Mouse (Mus musculus): ENCODE data around the gene Ugt1a10. TPM values are rescaled to one million over a fixed set of nuclear protein-coding genes. Genes with fewer than 3 reads are reported as not detected.
A peak's percentile ranks its signal among the peaks of the same experiment; 100 is the strongest.
"Not testable (repeated sequence)": the region's sequence is repeated elsewhere in the genome, so short reads cannot be mapped to it uniquely, and the experiment has no call there.

Ugt1a10 gene
- polyA plus RNA-seq, 1 experiment = 0.16 TPM

GRCm38 (mm10) chr1:88133908-88134456 is 78.8 kb downstream of the Ugt1a10 start:
- H3K4me3 ChIP-seq (ENCODE audit: control insufficient read depth, insufficient read depth, low read length) = no peak overlapping the region
- DNase-seq = no peak
- no peaks in the 10 kb centered on the region for H3K36me3 ChIP-seq (ENCODE audit: control insufficient read depth, insufficient read depth, low read length)
- TF ChIP-seq POLR2A (IDR thresholded peaks at IDR 0.05; ENCODE audit: control insufficient read depth, extremely low read depth, insufficient read depth, low read length, poor library complexity) (no peak), CTCF (IDR thresholded peaks at IDR 0.05; ENCODE audit: borderline replicate concordance, control insufficient read depth, extremely low read depth, insufficient read depth, low read length, poor library complexity) (no peak)
- WGBS = 11% methylated on average over 3 of the region's 3 CpGs
- no peaks in the 10 kb centered on the region for H3K27me3 ChIP-seq (ENCODE audit: control insufficient read depth, insufficient read depth, low read length)
- H3K27ac ChIP-seq (ENCODE audit: control insufficient read depth, insufficient read depth, low read length) = no peak overlapping the region
- no peaks in the 10 kb centered on the region for H3K4me1 ChIP-seq (replicated peaks; ENCODE audit: control insufficient read depth, insufficient read depth, low read length)

DNA sequence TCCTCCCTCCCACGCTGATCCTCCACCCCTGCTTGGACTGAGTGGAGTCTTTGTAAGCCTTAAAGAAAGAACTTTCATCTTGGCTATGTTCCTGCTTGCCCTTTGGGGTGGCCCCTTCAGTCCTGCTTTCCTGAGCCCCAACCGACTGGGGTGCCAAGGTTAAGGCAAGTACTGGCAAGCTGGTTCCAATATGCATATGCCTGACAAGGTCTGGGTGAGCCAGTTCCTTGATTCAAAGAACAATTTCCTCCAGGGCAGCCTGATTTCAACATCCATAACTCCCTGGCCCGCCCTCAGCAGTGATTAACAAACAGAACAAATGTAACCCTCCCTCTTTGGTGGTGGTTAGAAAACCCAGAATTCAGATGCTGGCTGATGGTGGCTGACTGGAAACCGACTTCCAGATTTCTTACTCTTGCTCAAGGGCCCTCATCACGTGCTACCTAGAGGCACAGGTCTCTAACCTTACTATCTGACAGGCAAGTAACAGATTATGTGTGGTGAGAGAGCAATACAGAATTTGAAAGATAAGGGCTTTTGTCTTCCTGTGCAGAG is 79.3 kb downstream of the Ugt1a10 start, which contains the start of gene Ugt1a6a:
Gene Ugt1a6a (plus strand): TSS at position 353 of the 555 bp plus-strand sequence.
- not testable (repeated sequence) for H3K4me3 ChIP-seq (ENCODE audit: control insufficient read depth, insufficient read depth, low read length); DNase-seq; H3K27me3 ChIP-seq (ENCODE audit: control insufficient read depth, insufficient read depth, low read length); H3K36me3 ChIP-seq (ENCODE audit: control insufficient read depth, insufficient read depth, low read length); H3K27ac ChIP-seq (ENCODE audit: control insufficient read depth, insufficient read depth, low read length); H3K4me1 ChIP-seq (replicated peaks; ENCODE audit: control insufficient read depth, insufficient read depth, low read length)
- WGBS = 38% methylated on average over 5 of the region's 5 CpGs

GRCm38 (mm10) chr1:88135229-88135904 is 80.2 kb downstream of the Ugt1a10 start:
- not testable (repeated sequence) for DNase-seq; H3K27me3 ChIP-seq (ENCODE audit: control insufficient read depth, insufficient read depth, low read length); H3K4me3 ChIP-seq (ENCODE audit: control insufficient read depth, insufficient read depth, low read length); H3K36me3 ChIP-seq (ENCODE audit: control insufficient read depth, insufficient read depth, low read length); H3K27ac ChIP-seq (ENCODE audit: control insufficient read depth, insufficient read depth, low read length); H3K4me1 ChIP-seq (replicated peaks; ENCODE audit: control insufficient read depth, insufficient read depth, low read length)
- WGBS = 97% methylated on average over 6 of the region's 6 CpGs

DNA sequence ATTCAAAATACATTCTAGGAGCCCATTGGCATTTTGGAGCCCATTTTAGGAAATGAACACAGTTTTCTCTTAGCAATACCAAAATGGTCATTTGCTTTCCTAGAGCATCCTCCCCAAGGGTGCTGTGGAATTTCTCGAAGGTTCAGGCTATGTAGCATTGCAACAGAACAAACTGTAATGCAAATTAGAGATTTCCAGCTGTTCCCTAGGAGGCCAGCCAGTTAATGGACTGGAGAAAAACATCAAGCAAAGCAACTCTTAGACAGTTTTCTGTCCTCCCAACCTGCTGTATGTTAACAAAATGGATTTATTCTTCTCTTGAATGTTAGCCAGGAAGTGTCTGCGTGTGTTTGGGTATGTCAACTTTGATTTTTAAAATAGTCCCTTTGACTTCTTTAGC is 81.5 kb downstream of the Ugt1a10 start:
- H3K4me3 ChIP-seq (ENCODE audit: control insufficient read depth, insufficient read depth, low read length) = no peak overlapping the region
- H3K27me3 ChIP-seq (ENCODE audit: control insufficient read depth, insufficient read depth, low read length) = no peaks in the 10 kb centered on the region
- H3K36me3 ChIP-seq (ENCODE audit: control insufficient read depth, insufficient read depth, low read length) = no peaks in the 10 kb centered on the region
- no peak for TF ChIP-seq CTCF (IDR thresholded peaks at IDR 0.05; ENCODE audit: borderline replicate concordance, control insufficient read depth, extremely low read depth, insufficient read depth, low read length, poor library complexity)
- no peak for TF ChIP-seq POLR2A (IDR thresholded peaks at IDR 0.05; ENCODE audit: control insufficient read depth, extremely low read depth, insufficient read depth, low read length, poor library complexity)
- WGBS = 92% methylated on average over 2 of the region's 2 CpGs
- no peaks in the 10 kb centered on the region for H3K4me1 ChIP-seq (replicated peaks; ENCODE audit: control insufficient read depth, insufficient read depth, low read length)
- no peak overlapping the region for H3K27ac ChIP-seq (ENCODE audit: control insufficient read depth, insufficient read depth, low read length)
- no peak for DNase-seq

DNA sequence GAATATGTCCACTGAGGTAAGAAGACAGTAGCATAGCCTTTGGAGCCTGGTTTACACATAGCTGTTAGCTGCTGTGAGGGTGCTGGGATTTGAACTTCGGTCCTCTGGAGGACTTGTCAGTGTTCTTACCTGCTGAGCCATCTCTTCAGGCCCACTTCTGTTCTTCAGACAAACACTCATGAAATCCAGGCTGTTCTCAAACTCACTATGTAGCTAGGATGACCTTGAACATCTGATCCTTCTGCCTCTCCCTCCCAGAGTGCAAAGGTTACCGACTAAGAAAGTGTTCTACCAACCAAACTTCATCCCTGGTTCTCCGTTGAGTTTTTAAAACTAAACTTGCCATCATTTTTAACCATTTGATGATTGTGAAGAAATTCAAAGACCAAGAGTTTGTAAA is 82.1 kb downstream of the Ugt1a10 start:
- Histone ChIP-seq H3K4me3 (ENCODE audit: control insufficient read depth, insufficient read depth, low read length) (no peak overlapping the region), H3K27me3 (ENCODE audit: control insufficient read depth, insufficient read depth, low read length) (no peaks in the 10 kb centered on the region), H3K4me1 (replicated peaks; ENCODE audit: control insufficient read depth, insufficient read depth, low read length) (no peaks in the 10 kb centered on the region), H3K36me3 (ENCODE audit: control insufficient read depth, insufficient read depth, low read length) (no peaks in the 10 kb centered on the region), H3K27ac (ENCODE audit: control insufficient read depth, insufficient read depth, low read length) (no peak overlapping the region)
- TF ChIP-seq POLR2A (IDR thresholded peaks at IDR 0.05; ENCODE audit: control insufficient read depth, extremely low read depth, insufficient read depth, low read length, poor library complexity) = no peak
- TF ChIP-seq CTCF (IDR thresholded peaks at IDR 0.05; ENCODE audit: borderline replicate concordance, control insufficient read depth, extremely low read depth, insufficient read depth, low read length, poor library complexity) = no peak
- DNase-seq = no peak
- WGBS = 96% methylated on average over 3 of the region's 3 CpGs

GRCm38 (mm10) chr1:88138145-88138544 is 83.0 kb downstream of the Ugt1a10 start:
- Histone ChIP-seq H3K4me3 (ENCODE audit: control insufficient read depth, insufficient read depth, low read length) (no peak overlapping the region), H3K4me1 (replicated peaks; ENCODE audit: control insufficient read depth, insufficient read depth, low read length) (no peaks in the 10 kb centered on the region), H3K36me3 (ENCODE audit: control insufficient read depth, insufficient read depth, low read length) (no peaks in the 10 kb centered on the region), H3K27ac (ENCODE audit: control insufficient read depth, insufficient read depth, low read length) (no peak overlapping the region), H3K27me3 (ENCODE audit: control insufficient read depth, insufficient read depth, low read length) (no peaks in the 10 kb centered on the region)
- TF ChIP-seq CTCF (IDR thresholded peaks at IDR 0.05; ENCODE audit: borderline replicate concordance, control insufficient read depth, extremely low read depth, insufficient read depth, low read length, poor library complexity) (no peak), POLR2A (IDR thresholded peaks at IDR 0.05; ENCODE audit: control insufficient read depth, extremely low read depth, insufficient read depth, low read length, poor library complexity) (no peak)
- WGBS = 95% methylated on average over 1 of the region's 1 CpGs
- no peak for DNase-seq

DNA sequence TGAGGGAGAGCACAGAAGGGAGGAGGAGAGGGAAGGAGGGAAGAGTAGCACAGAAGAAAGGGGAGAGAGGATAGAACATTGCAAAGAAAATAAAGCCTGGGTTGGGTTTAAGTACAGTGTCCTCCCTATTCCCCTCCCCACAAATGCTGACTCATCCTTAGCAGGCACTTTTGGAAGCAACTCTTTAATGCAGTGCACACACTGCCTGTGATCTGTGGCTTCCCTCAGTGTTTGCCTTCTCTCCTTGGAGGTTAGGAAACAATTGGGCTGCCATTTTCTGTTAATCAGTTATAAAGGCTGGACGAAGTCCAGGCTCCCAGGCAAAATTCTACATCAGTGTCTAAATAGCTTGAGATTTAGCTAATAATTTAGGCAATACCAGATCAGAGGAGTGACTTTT is 85.3 kb downstream of the Ugt1a10 start:
- H3K4me1 ChIP-seq (replicated peaks; ENCODE audit: control insufficient read depth, insufficient read depth, low read length); H3K27me3 ChIP-seq (ENCODE audit: control insufficient read depth, insufficient read depth, low read length); H3K36me3 ChIP-seq (ENCODE audit: control insufficient read depth, insufficient read depth, low read length); H3K27ac ChIP-seq (ENCODE audit: control insufficient read depth, insufficient read depth, low read length); H3K4me3 ChIP-seq (ENCODE audit: control insufficient read depth, insufficient read depth, low read length); DNase-seq: not testable (repeated sequence)
- 73% methylated on average over 1 of the region's 1 CpGs for whole genome bisulfite sequencing

DNA sequence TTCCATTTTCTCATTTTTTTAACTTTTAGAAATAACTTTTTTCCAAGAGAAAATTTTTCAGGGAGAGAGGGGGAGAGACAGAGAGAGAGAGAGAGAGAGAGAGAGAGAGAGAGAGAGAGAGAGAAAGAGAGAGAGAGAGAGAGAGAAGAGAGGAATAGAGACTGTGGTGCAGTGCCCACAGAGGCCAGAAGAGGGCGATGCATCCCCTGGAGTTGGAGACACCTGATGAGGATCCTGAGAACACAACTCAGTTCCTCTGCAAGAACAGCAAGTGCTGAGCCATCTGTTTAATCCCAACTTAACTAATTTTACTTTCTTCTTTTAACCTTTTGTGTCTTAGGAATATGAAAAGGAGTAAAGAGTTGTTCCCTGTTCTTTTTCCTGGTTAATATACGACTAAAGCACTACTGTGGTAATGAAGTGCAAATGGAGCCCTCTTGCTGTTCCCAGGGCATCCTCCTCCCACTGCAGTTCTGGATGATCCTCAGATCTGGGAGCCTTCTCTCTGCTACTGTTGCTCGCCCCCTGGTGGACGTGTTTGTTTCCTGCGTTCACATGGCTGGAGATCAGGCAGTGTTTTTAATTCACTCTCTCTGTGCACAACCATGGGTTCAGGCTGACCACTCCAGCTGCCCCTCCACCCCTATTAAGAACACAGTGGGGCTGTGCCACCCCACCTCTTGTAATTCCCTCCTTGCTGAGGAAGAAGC is 88.9 kb downstream of the Ugt1a10 start:
- not testable (repeated sequence) for H3K27ac ChIP-seq (ENCODE audit: control insufficient read depth, insufficient read depth, low read length); H3K27me3 ChIP-seq (ENCODE audit: control insufficient read depth, insufficient read depth, low read length); H3K4me1 ChIP-seq (replicated peaks; ENCODE audit: control insufficient read depth, insufficient read depth, low read length); H3K4me3 ChIP-seq (ENCODE audit: control insufficient read depth, insufficient read depth, low read length); H3K36me3 ChIP-seq (ENCODE audit: control insufficient read depth, insufficient read depth, low read length)
- DNase-seq = peak; percentile 39
- 23% methylated on average over 5 of the region's 5 CpGs for WGBS

DNA sequence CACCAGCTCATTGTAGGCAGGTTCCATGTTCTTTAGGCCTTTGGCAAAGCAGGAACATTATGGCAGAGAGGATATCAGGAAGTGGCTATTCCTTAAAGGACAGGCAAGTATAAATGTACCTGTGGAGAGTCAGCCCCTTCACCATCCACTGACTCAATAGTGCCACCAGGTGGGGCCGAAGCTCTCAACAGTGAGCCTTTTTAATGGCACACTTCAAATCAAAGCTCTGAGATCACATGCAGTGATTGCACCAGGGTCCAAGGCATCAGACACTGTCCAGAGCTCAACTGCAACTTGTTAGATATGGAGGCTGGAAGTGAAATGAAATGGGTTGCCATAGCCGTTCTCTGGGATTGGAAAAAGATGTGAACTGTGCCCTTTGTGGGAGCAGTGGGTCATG is 90.1 kb downstream of the Ugt1a10 start:
- not testable (repeated sequence) for H3K27ac ChIP-seq (ENCODE audit: control insufficient read depth, insufficient read depth, low read length); H3K4me1 ChIP-seq (replicated peaks; ENCODE audit: control insufficient read depth, insufficient read depth, low read length)
- WGBS = 83% methylated on average over 2 of the region's 2 CpGs

More for the DNA sequence above, 90.1 kb downstream of the Ugt1a10 start:
- not testable (repeated sequence) for H3K36me3 ChIP-seq (ENCODE audit: control insufficient read depth, insufficient read depth, low read length); H3K27me3 ChIP-seq (ENCODE audit: control insufficient read depth, insufficient read depth, low read length); H3K4me3 ChIP-seq (ENCODE audit: control insufficient read depth, insufficient read depth, low read length)
- peak; percentile 11 for DNase-seq
